Mouse (Mus musculus) right cerebral cortex, postnatal 4 days (tissue): ENCODE measurements around the gene Nol12.

ENCODE experiments used
- DNase-seq: peaks from one replicate; pipeline ENCODE4 v3.0.0-alpha.2; 2022

Nol12 gene

DNA sequence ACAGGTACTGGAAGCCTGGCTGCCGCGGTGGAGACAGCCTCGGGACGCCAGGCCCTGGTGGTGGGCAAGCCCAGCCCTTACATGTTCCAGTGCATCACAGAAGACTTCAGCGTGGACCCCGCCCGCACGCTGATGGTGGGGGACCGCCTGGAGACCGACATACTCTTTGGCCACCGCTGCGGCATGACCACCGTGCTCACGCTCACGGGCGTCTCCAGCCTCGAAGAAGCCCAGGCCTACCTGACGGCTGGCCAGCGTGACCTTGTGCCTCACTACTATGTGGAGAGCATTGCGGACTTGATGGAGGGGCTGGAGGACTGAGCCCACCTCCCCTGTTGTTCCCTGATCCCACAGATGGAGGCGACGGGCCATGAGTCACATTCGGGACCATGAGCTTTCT lies 16.6 kb upstream of the Nol12 start:
- no peak for DNase-seq

DNA sequence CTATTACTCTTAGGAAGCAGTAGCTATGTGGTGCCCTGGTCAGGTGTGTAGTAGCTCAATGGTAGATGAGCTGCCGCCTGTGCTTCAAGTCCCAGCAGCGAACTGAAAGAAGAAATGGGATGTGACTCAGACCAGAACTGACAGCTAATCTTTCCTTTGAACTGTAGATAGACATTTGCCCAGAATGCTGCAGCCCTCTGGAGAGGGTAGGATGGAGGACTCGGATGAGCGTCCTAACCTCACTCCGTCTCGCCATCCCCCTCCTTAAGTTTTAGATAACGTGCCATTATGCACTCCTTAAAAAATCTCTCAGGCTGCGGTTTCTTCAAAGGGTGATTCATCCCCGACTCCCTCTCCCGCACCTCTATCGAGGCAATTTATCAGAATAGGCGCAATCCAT lies 14.8 kb upstream of the Nol12 start:
- DNase-seq: no peak

DNA sequence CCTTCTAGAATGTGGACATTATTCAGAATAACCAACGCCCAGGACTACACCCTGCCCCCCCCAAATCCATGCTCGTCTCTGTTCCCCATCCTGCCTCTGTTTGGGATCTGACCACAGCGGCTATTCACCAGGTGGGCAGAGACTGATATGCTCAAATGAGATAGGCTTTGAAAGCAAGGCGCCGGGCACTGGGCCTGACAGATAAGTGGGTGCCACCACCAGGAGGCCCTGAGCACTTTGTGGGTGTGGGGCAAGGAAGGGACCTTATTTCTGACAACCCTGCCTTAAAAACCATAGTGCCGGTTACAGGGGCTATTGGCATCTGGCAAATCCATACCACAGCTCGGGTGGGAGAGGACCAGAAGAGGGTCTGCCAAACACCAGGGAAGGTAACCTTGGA lies 12.0 kb upstream of the Nol12 start:
- DNase-seq: no peak

DNA sequence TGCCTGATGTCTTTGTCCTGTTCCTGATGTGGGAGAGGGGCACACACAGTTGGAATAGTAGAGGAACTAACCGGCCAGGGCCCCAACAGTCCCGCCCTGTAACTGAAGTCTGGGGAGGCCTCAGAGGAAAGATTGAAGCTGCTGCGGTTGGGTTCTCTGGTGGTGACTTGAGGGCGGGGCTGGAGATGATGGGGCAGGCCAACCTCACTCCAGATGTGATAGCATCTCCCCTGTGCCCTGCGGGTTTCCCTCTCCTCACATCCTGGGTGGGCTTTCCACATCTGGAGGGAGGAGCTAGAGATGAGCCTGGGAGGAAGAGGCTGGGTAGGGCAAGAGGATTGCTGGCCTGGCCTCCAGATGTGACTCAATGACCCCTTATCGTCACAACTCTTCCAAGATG lies 11.1 kb upstream of the Nol12 start:
- no peak for DNase-seq

DNA sequence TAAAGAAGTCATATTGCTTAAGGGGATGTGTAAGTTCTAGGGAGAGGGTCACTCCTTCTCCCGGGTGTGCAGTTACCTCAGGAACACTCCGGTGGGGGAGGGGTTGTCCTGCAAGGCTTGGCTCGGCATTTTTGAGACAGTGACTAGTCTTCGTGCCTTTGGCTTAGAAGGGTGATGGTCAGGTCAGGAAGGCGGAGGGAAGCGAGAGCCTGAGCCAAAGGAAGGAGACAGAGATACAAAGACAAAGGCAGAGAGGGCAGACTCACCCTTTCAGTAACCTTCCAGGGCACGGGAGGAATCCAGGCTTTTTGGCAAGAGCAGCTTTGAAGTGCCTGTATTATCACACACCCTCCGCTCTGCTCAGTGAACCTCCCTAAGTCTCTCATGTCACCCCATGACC lies 9.6 kb upstream of the Nol12 start:
- no peak for DNase-seq

DNA sequence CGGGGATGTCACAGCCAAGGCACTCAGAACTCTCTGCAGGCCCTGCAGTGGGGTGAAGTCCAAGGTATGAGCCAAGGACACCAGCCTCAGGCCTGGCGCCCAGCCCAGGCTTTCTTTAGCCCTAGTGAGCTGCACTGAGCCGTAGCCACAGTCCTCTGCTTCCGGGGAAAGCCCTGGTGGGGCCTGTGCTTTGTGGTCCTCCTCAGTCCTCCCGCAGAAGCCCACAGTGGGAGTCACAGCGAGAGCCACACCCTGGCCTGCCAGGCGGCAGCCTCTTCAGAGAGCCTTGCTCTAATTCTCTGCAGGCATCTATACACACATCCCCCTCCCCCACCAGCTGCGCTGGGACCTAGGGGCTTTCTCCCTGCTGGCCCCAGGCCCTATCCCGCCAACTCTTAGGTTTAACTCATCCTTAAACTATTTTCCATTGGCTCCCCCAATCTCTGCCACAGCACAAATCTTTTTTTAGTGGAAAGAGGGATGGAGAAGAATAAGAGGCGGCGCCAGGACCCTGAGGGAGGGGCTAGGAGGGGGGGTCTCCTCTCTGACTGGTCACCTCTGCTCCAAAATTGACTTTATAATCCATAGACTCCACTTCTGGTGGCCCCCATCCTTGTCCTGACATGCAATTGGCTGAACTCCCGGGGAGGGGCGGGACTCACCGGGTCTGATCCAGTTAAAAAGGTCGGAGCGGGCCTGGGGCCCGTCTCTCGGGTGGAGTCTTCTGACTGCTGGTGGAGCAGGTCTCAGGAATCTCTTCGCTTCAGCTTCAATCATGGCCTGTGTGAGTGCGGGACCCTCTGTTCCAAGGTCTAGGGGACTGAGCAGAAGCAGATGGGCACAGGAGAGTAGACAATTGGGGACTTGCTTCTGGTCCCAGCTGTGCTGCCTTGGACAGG lies 8.5 kb upstream of the Nol12 start, which contains the start of gene Lgals1:
Gene Lgals1, plus strand, starts transcription at position 705 of the 899 bp plus-strand sequence.
- peak; percentile 58 for DNase-seq

DNA sequence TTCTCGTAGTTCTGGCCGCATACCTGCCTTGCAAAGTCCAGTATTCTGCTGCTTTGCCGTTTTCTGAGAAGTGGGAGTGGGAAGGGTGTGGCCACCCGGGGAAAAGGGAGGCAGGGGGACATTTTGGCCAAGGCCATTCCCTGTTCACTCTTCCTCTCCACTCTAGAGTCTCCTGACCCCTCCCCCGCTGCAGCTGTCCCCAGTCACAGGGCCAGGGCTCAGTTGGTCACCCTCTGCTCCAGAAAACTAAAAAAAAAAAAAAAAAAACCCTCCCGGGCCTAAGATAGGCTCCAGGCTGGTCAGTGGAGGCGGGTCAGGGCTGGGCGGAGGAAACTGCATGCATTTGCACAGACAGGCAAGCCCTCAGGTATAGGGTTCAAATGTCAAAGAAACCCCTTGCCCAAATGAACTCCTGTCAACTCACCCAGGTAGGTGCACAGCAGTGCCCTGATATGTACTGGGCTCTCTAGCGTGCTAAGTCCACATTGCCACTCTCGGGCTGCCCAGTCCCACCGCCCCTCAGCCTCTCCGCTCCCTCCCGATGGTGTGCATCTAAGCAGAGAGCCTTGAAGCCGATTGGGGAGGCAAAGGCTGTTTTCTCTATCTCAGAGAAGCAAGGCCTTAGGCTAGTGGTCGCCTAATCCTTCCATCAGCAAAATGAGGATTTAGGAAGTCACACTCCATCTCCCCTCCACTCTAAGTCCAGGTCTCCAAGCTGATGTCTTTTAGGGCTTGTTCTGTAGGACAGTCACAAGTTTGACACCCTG lies 7.5 kb upstream of the Nol12 start:
- no peak for DNase-seq

DNA sequence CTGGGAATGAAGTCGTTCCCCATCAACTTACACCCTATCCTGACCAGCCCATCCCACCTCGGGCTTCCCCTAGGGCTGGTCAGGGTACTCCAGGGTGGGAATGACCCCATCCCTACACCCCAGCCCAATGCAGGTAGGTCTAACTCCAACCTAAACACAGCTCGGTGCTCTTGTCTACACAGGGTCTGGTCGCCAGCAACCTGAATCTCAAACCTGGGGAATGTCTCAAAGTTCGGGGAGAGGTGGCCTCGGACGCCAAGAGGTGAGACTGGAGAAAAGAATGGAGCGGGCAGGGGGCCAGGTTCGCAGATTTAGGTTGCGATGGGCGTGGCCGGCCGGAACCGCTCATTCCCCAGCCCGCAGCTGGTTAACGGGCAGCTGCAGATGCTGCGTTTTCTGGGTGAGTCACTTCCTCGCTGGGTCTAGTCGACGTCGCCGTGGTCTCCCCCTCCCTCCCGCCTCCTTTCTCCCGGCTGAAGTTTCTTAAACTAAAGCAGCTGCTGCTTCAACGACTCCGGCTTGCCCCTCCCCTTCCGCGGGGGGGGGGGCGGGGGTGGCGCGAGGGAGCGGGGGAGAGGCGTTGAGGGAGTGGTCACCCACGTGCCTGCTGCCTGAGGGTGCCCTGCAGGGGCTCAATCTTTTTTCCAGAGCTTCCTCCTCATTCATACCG lies 6.8 kb upstream of the Nol12 start:
- DNase-seq: peak; percentile 46

DNA sequence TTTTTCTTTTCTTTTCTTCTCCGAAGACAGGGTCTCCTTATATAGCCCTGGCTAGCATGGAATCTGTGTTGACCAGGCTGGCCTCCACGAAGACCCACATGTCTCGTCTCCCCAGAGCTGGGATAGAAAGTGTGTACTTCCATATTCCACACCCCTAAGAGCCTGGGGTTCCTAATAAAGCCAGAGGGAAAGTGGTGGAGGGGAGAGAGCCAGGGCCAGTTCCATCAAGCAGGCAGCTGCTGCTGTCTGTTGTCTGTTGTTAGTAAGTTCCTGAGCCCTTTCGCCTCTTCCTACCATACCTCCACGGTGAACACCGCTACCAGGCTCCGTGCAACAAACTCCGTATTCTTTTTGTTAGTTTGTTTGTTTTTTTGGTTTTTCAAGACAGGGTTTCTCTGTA lies 6.2 kb upstream of the Nol12 start:
- no peak for DNase-seq

DNA sequence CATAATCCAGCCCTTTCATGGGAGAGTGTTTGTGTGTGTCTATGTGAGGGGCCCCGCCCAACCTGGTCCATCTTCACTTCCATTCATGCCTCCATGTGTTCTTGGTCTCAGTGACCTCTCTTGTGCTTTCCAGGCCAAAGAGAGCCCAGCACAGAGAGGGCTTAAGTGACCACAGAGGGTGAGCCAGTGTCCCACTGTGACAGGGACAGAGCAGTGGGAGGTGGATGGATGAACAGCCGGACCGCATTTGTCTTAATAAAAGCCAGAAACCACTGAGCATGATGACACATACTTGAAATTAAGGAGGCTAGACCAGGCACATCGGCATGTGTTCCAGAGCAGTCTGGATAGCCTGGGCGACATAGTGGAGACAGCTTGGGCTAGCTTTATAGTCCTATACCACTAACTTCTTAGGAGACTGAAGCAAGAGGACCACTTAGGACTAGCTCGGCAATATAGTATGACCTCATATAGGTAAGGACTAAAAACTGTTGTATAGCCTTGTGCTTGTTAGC lies 4.5 kb upstream of the Nol12 start:
- DNase-seq: no peak

DNA sequence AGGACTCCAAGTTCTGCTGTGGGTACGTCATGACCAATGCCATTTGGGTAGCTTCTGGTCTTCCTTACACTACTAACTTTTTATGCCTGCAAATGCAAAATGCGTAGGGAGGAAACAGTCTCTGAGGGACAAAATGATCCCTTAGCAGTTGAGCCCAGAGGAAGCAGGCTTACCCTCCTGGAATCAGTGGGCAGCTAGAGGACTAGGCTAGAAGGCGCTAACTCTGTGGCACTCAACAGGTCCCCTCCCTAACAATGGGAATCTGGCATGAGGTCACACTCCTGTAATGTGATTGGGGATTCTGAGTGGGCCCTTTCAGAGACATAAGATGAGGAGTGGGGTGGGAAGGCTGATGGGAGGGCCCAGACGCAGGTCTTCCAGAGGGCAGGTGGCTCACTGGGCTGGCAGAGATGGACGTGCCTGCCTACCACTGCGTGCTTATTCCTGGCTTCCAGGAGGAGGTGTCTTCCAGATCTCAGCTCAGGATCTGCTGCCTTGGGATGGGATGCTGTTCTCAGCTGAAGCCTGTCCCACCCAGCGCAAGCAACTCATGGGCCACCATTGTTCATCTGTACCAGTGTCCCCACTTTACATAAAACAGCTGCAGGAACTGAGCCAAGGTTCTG lies 3.8 kb upstream of the Nol12 start:
- no peak for DNase-seq

DNA sequence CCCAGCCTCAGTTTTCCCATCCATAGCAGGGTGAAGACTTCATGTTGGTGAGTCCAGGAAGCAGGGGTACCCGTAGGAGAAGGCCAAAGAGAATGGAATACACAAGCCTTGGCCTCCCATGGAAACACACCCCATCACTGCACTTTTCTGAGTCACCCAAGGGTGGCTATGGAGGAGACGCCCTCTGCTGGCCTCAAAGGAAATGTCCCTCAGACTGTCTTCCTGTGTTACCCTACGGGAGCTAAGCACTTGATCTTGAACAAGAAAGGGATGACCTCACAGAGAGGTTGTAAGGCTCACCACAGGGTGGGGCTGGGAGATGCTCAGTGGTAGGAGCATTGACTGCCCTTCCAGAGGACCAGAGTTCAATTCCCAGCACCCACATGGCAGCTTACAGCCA lies 3.2 kb upstream of the Nol12 start:
- no peak for DNase-seq

DNA sequence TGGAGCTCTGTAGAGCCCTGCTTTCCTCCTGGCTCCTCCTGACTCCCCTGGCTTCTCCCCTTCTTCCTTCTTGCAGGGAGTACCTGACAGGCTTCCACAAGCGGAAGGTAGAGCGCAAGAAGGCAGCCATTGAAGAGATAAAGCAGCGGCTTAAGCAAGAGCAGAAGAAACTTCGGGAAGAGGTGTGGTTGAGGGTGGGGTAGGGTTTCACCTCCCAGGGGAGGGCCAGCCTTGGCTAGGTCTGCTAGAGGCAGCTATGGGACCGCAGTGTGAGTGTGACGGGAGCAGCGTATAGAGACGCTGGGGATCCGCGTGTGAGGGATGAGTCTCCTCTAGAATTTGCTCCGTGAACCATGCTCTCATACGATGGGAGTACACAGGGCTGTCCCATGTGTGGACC lies 1.7 kb downstream of the Nol12 start:
- no peak for DNase-seq

DNA sequence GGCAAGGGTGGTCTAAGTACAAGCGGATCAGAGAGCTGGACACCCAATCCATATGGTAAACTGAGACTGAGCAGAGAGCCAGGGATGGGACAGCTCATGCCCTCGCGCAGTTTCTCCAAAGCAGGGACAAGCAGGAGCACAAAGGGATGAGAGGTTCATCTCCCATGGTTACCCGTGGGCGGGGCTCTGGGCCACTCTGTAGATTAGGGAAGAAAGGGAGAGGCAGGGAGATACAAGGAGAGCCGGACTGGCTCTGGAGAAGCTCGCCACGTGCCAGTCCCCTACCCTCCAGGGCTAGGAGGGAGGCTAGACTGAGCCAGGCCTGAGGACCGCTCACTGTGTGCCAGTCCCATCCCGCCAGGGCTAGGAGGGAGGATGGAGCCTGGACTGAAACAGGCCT lies 2.6 kb downstream of the Nol12 start:
- no peak for DNase-seq

DNA sequence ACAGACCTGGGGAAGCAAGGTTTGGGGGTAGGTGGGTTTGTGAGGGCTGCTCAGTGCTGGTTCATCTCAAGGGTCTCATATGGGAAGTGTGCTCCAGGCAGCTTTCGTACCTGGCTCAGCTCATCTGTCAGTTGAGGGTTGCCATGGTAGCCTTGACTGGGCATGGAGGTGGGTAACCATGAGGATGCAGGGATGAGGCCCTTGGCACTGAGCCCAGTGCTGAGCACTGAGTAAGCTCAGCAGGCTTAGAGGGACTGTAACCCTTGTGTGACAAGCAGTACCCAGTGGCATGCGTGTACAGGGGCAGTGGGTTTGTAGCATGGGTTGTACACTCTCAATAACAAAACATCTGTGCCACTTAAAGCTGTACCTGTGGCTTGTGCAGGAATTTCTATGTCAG lies 3.2 kb downstream of the Nol12 start:
- no peak for DNase-seq

DNA sequence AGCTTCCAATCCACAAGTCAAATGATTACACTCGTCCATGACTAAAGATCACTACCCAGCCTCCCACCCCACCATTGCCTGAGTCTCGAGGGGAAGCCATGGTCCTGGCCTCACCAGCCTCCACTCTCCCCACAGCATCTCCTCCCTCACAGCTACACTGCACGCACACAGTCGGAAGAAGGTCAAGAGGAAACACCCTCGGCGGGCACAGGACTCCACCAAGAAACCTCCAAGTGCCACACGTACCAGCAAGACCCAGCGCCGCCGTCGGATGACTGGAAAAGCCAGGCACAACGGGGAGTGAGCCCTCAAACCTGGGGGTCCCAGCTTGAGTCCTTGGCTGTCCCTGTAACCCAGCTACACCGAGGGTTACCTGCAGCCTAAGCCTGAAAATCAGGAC lies 5.6 kb downstream of the Nol12 start:
- DNase-seq: no peak

DNA sequence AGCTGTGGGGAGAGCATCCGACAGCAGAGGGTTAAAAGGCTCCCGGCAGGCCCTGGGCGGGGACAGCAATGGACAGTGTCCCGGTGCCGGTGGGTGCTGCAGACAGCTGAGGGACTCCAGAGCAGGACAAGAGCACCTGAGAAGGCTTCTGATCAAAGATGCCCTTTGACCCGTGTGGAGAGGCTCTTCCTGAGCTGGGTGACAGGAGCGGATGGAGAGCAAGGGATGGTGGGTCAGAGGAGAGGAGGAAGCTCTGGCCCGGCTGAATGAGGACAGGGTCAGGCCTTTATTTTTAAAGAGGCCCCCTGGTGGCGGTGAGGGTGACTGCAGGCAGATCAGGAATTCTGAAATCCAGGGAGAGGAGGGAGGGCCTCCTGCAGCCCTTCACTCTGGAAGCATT lies 7.9 kb downstream of the Nol12 start:
- DNase-seq: peak; percentile 79

DNA sequence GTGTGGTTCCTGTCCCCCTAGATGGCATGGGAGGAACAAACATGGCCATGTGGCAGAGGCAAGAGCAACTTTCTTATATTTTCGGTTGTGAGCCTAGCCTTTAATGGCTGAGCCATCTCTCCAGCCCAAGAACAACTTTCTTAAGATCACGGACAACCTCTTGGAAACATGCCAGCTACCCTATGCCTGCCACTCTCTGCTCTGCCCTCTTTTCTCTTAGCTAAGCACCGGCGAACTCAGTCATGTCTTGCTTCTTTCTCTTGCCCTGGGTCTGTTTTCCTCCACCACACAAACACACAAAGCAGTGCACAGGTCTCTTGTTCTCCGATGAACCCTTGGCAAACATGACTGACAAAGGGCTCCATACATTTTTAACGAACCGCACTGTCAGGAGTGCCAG lies 11.5 kb downstream of the Nol12 start:
- DNase-seq: no peak

DNA sequence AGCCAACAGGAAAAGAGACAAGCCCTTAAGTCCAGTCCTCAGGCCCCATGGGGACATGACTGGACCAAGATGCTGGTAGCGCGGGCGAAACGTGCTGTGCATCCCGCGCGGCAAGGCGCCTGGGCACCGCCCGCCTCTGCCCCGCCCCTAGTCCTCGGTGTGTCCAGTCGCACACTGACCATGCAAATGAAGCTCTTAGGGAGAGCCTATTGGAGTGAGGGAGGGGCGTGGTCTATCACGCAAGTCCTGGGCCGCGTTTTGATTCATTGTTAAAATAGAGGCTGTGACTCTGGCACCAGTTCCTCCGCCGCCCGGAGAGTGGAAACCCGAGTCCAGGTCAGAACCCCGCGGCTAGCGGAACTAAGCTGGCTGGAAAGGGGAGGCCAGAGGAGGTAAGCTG lies 12.9 kb downstream of the Nol12 start, which contains the start of gene Triobp:
Gene Triobp, plus strand, starts transcription at position 68 of the 400 bp plus-strand sequence.
- peak; percentile 77 for DNase-seq

DNA sequence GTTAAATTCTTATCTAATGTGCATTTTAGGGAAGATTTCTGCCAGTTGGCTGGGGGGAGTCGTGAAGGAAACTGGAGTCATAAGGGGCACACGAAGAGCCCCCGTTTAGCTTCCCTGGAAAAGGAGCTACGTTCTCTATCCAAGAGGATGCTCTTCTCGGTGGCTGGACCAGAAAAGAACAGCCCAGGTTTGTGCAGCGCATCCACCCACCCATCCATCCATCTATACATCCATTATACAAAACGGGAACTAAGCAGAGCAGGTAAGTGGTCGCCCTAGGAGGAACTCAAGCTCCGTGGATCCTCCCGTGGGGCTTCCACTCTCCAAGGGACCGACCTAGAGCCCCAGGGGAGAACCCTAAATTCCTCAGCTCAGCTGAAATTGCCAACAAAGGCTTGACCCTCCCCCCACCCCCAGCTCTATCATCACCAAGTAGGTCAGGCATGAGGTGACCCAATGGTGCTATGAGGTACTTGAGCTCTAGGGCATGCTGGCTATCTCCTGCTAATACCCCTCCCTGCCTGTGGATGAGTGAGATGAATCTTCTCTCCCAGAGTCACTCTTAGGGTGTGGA lies 13.5 kb downstream of the Nol12 start:
- DNase-seq: no peak

DNA sequence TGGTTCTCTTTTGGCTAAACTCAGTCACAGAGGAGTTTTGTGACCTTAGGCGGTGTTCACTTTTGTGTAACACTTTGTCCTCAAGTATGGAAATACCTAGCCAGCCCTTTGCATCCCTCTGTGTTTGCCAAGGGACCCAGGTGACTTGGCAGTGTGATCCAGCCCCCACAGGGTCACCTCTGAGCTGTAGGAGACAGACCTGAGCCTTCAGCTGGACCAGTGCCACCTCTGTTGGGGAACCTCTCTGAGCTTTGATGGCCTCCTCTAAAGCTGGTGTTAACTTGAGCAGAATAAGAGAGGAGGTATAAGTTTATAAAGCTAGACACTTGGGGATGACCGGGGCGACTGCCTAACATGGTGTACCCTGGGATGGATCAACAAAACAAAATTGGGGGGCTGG lies 14.2 kb downstream of the Nol12 start:
- DNase-seq: no peak

DNA sequence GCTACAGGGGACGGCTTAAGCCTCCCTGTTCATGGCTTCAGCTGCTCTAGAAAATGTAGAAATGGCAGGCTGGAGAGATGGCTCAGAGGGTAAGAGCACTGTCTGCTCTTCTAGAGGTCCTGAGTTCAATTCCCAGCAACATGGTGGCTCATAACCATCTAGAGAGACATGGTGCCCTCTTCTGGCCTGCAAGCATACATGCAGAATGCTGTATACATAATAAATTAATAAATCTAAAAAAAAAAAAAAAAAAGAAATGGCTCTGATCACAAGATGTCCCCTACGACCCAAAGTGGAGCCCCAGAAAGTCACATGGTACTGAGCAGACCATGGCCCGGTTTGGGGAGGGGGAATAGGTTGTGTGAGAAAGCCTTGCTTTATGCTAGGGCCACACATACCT lies 20.9 kb downstream of the Nol12 start:
- no peak for DNase-seq

DNA sequence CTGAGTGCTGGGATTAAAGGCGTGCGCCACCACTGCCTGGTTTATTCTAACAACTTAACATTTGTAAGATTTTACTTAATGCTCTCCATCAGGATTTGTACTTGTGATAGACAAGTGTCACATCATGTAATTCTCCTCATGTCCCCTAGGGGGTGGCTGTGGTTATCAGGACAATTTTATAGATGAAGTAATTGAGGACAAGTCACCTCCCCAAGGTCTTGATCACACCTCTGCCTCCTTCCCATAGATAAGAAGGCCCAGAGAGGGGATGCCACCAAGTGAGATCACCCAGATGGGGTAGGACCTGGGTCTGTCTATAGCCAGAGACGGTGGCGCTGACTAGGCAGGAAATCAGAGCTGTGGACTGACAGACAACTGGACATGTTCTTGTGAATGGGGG lies 21.6 kb downstream of the Nol12 start:
- DNase-seq: no peak
